Comparison of ENCODE assay signal across 17 mouse cellular contexts in genomic region chr9:121241366-121241765, GRCm38 (mm10). TPM values are rescaled to one million over a fixed set of nuclear protein-coding genes. Genes with fewer than 3 reads are reported as not detected.
DNase-seq lines count a peak whose midpoint lies in the region; ATAC-seq lines count a peak whose summit lies in the region.
"Had no signal": no experiment of that assay in that cellular context is flagged by ENCODE, and none has a peak within 500 bp of the region (broad histone marks: within the 10 kb centered on the region; RNA-seq: fewer than 3 reads in every experiment).

No protein-coding gene starts in this region.

- 82% methylated on average over 8 of the region's 8 CpGs for WGBS in embryonic facial prominence, embryonic 11.5 days
- 82% methylated on average over 8 of the region's 8 CpGs for WGBS in embryonic facial prominence, embryonic 10.5 days
- 79% methylated on average over 8 of the region's 8 CpGs for WGBS in kidney, embryonic 16.5 days
- 84% methylated on average over 8 of the region's 8 CpGs for WGBS in kidney, embryonic 15.5 days
- 82% methylated on average over 8 of the region's 8 CpGs for WGBS in midbrain, embryonic 15.5 days
- WGBS in midbrain, embryonic 10.5 days = 88% methylated on average over 8 of the region's 8 CpGs

- H3K27me3 ChIP-seq in embryonic facial prominence, embryonic 11.5 days (ENCODE audit: control insufficient read depth, insufficient read depth, low read length) = no peaks in the 10 kb centered on the region
- peaks cover 10% of the 10 kb centered on the region; the same call in 1 of the 2 replicates for H3K27me3 ChIP-seq in embryonic facial prominence, embryonic 10.5 days (replicated peaks; ENCODE audit: low read depth, poor library complexity, severe bottlenecking)
- no peaks in the 10 kb centered on the region for H3K27me3 ChIP-seq in kidney, embryonic 16.5 days (ENCODE audit: insufficient read depth, low read length)
- H3K27me3 ChIP-seq in kidney, embryonic 15.5 days = 0 out of 2 replicates have a peak, but pooled peaks cover 6% of the 10 kb centered on the region
- no peaks in the 10 kb centered on the region for H3K27me3 ChIP-seq in midbrain, embryonic 15.5 days (replicated peaks)
- H3K27me3 ChIP-seq in midbrain, embryonic 10.5 days (ENCODE audit: low read depth, poor library complexity, severe bottlenecking) = no peaks in the 10 kb centered on the region
- H3K27me3 ChIP-seq: forebrain, embryonic 15.5 days had no signal

- H3K9ac ChIP-seq in embryonic facial prominence, embryonic 11.5 days (replicated peaks; ENCODE audit: low read length) = no peak overlapping the region
- no peak overlapping the region for H3K9ac ChIP-seq in kidney, embryonic 16.5 days (replicated peaks; ENCODE audit: low read length)
- no peak overlapping the region for H3K9ac ChIP-seq in kidney, embryonic 15.5 days
- H3K9ac ChIP-seq in midbrain, embryonic 15.5 days = no peak overlapping the region
- H3K9ac ChIP-seq: forebrain, embryonic 15.5 days; heart, embryonic 15.5 days; limb, embryonic 12.5 days; liver, embryonic 13.5 days had no signal

- H3K27ac ChIP-seq in embryonic facial prominence, embryonic 11.5 days (replicated peaks; ENCODE audit: low read depth, low read length) = no peak overlapping the region
- no peak overlapping the region for H3K27ac ChIP-seq in embryonic facial prominence, embryonic 10.5 days (replicated peaks)
- H3K27ac ChIP-seq in kidney, embryonic 16.5 days (ENCODE audit: low read length) = no peak overlapping the region
- no peak overlapping the region for H3K27ac ChIP-seq in kidney, embryonic 15.5 days
- no peak overlapping the region for H3K27ac ChIP-seq in midbrain, embryonic 15.5 days
- H3K27ac ChIP-seq in midbrain, embryonic 10.5 days (replicated peaks) = no peak overlapping the region
- H3K27ac ChIP-seq: forebrain, embryonic 15.5 days; heart, embryonic 15.5 days; layer of hippocampus, adult 2 months; limb, embryonic 12.5 days; liver, embryonic 13.5 days had no signal

- H3K36me3 ChIP-seq in embryonic facial prominence, embryonic 11.5 days (replicated peaks; ENCODE audit: control insufficient read depth, insufficient read depth, low read depth, low read length) = no peaks in the 10 kb centered on the region
- H3K36me3 ChIP-seq in embryonic facial prominence, embryonic 10.5 days (replicated peaks) = no peaks in the 10 kb centered on the region
- no peaks in the 10 kb centered on the region for H3K36me3 ChIP-seq in kidney, embryonic 16.5 days (ENCODE audit: insufficient read depth, low read length)
- H3K36me3 ChIP-seq in kidney, embryonic 15.5 days = no peaks in the 10 kb centered on the region
- H3K36me3 ChIP-seq in midbrain, embryonic 15.5 days (replicated peaks) = no peaks in the 10 kb centered on the region
- H3K36me3 ChIP-seq in midbrain, embryonic 10.5 days = no peaks in the 10 kb centered on the region
- H3K36me3 ChIP-seq: forebrain, embryonic 15.5 days; heart, embryonic 15.5 days; limb, embryonic 12.5 days; liver, embryonic 13.5 days had no signal

- H3K9me3 ChIP-seq in embryonic facial prominence, embryonic 11.5 days (replicated peaks; ENCODE audit: control insufficient read depth, low read length) = no peaks in the 10 kb centered on the region
- no peaks in the 10 kb centered on the region for H3K9me3 ChIP-seq in embryonic facial prominence, embryonic 10.5 days
- no peaks in the 10 kb centered on the region for H3K9me3 ChIP-seq in kidney, embryonic 16.5 days (ENCODE audit: low read length)
- H3K9me3 ChIP-seq in kidney, embryonic 15.5 days (replicated peaks) = no peaks in the 10 kb centered on the region
- H3K9me3 ChIP-seq in midbrain, embryonic 15.5 days = no peaks in the 10 kb centered on the region
- H3K9me3 ChIP-seq in midbrain, embryonic 10.5 days (replicated peaks) = no peaks in the 10 kb centered on the region
- H3K9me3 ChIP-seq: forebrain, embryonic 15.5 days; heart, embryonic 15.5 days; limb, embryonic 12.5 days; liver, embryonic 13.5 days had no signal

- no peaks in the 10 kb centered on the region for H3K4me1 ChIP-seq in embryonic facial prominence, embryonic 11.5 days (ENCODE audit: control insufficient read depth, insufficient read depth, low read length)
- H3K4me1 ChIP-seq in embryonic facial prominence, embryonic 10.5 days = no peaks in the 10 kb centered on the region
- H3K4me1 ChIP-seq in kidney, embryonic 16.5 days (ENCODE audit: insufficient read depth, low read length) = no peaks in the 10 kb centered on the region
- H3K4me1 ChIP-seq in kidney, embryonic 15.5 days = no peaks in the 10 kb centered on the region
- H3K4me1 ChIP-seq in midbrain, embryonic 15.5 days = no peaks in the 10 kb centered on the region
- no peaks in the 10 kb centered on the region for H3K4me1 ChIP-seq in midbrain, embryonic 10.5 days
- H3K4me1 ChIP-seq: forebrain, embryonic 15.5 days; heart, embryonic 15.5 days; limb, embryonic 12.5 days; liver, embryonic 13.5 days had no signal

- ATAC-seq in embryonic facial prominence, embryonic 11.5 days (replicated peaks; ENCODE audit: insufficient number of reproducible peaks, low FRiP score, low TSS enrichment, low read depth) = peak; percentile 52
- ATAC-seq in kidney, embryonic 16.5 days (ENCODE audit: low FRiP score, low TSS enrichment) = 0 out of 2 replicates have a peak, but pooled peaks have one; percentile 39
- ATAC-seq in kidney, embryonic 15.5 days (replicated peaks; ENCODE audit: low FRiP score) = no peak
- 0 out of 2 replicates have a peak, but pooled peaks have one; percentile 24 for ATAC-seq in midbrain, embryonic 15.5 days (replicated peaks)
- ATAC-seq in granulocyte monocyte progenitor cell, adult 5-6 weeks (replicated peaks; ENCODE audit: poor library complexity, severe bottlenecking) = 0 out of 2 replicates have a peak, but pooled peaks have one; percentile 34
- no peak for ATAC-seq in cerebellum, adult (ENCODE audit: insufficient number of reproducible peaks, low FRiP score, low TSS enrichment)
- ATAC-seq: forebrain, embryonic 15.5 days; lung, postnatal 0 days had no signal

- no peak for DNase-seq in embryonic facial prominence, embryonic 11.5 days (ENCODE audit: low spot score)
- no peak for DNase-seq in embryonic facial prominence, embryonic 10.5 days (ENCODE audit: low spot score)
- no peak for DNase-seq in midbrain, embryonic 10.5 days (ENCODE audit: low spot score)
- DNase-seq: cerebellum, adult 11-12 months; cerebellum, postnatal 36 days; retina, postnatal 1 day had no signal

- no peak overlapping the region for H3K4me2 ChIP-seq in embryonic facial prominence, embryonic 11.5 days (ENCODE audit: low read depth, low read length)
- no peak overlapping the region for H3K4me2 ChIP-seq in kidney, embryonic 16.5 days (replicated peaks; ENCODE audit: low read depth, low read length)
- no peak overlapping the region for H3K4me2 ChIP-seq in kidney, embryonic 15.5 days
- H3K4me2 ChIP-seq in midbrain, embryonic 15.5 days = no peak overlapping the region
- H3K4me2 ChIP-seq: forebrain, embryonic 15.5 days; heart, embryonic 15.5 days; limb, embryonic 12.5 days; liver, embryonic 13.5 days had no signal

- no peak overlapping the region for H3K4me3 ChIP-seq in embryonic facial prominence, embryonic 11.5 days (ENCODE audit: low read depth, low read length)
- H3K4me3 ChIP-seq in embryonic facial prominence, embryonic 10.5 days = no peak overlapping the region
- H3K4me3 ChIP-seq in kidney, embryonic 16.5 days (ENCODE audit: low read length) = no peak overlapping the region
- no peak overlapping the region for H3K4me3 ChIP-seq in kidney, embryonic 15.5 days (replicated peaks)
- H3K4me3 ChIP-seq in midbrain, embryonic 15.5 days = no peak overlapping the region
- H3K4me3 ChIP-seq in midbrain, embryonic 10.5 days = no peak overlapping the region
- H3K4me3 ChIP-seq: forebrain, embryonic 15.5 days; heart, embryonic 15.5 days; layer of hippocampus, adult 2 months; limb, embryonic 12.5 days; liver, embryonic 13.5 days had no signal

RNA-seq across cellular contexts. Expression of gene Ulk4, which starts 35.6 kb away (rescaled TPM):
- 193 and 213 TPM in 2 replicates for polyA plus RNA-seq in embryonic facial prominence, embryonic 11.5 days (2014; fragmentation: Nextera tagmentation; extraction: Ambion mirVana)
- 140 TPM in 2 replicates for polyA plus RNA-seq in embryonic facial prominence, embryonic 10.5 days (2016; fragmentation: Nextera tagmentation; extraction: Ambion mirVana)
- polyA plus RNA-seq in kidney, embryonic 16.5 days (2015; fragmentation: Nextera tagmentation; extraction: Ambion mirVana) = 144 and 148 TPM in 2 replicates
- 145 and 164 TPM in 2 replicates for polyA plus RNA-seq in kidney, embryonic 15.5 days (2015; fragmentation: Nextera tagmentation; extraction: Ambion mirVana)
- 84.7 and 92.9 TPM in 2 replicates for polyA plus RNA-seq in midbrain, embryonic 15.5 days (2015; fragmentation: Nextera tagmentation; extraction: Ambion mirVana)
- 147 and 155 TPM in 2 replicates for polyA plus RNA-seq in midbrain, embryonic 10.5 days (2016; fragmentation: Nextera tagmentation; extraction: Ambion mirVana)
- total RNA-seq in granulocyte monocyte progenitor cell, adult 5-6 weeks (2014; fragmentation: Nextera tagmentation) = 1.4 TPM in 1 of 2 replicates, not detected in the other
- 2.6 and 3.2 TPM in 2 replicates for total RNA-seq in granulocyte monocyte progenitor cell, adult 5-6 weeks (2017)

RNA-seq across cellular contexts. Expression of gene Trak1, which starts 55.9 kb away (rescaled TPM):
- polyA plus RNA-seq in embryonic facial prominence, embryonic 11.5 days (2014; fragmentation: Nextera tagmentation; extraction: Ambion mirVana) = 8.8 and 10.1 TPM in 2 replicates
- polyA plus RNA-seq in embryonic facial prominence, embryonic 10.5 days (2016; fragmentation: Nextera tagmentation; extraction: Ambion mirVana) = 14.1 and 14.7 TPM in 2 replicates
- 16.2 and 17.7 TPM in 2 replicates for polyA plus RNA-seq in kidney, embryonic 16.5 days (2015; fragmentation: Nextera tagmentation; extraction: Ambion mirVana)
- polyA plus RNA-seq in kidney, embryonic 15.5 days (2015; fragmentation: Nextera tagmentation; extraction: Ambion mirVana) = 15.1 and 18.7 TPM in 2 replicates
- 60.7 and 61.2 TPM in 2 replicates for polyA plus RNA-seq in midbrain, embryonic 15.5 days (2015; fragmentation: Nextera tagmentation; extraction: Ambion mirVana)
- 26.5 and 29.7 TPM in 2 replicates for polyA plus RNA-seq in midbrain, embryonic 10.5 days (2016; fragmentation: Nextera tagmentation; extraction: Ambion mirVana)
- total RNA-seq in granulocyte monocyte progenitor cell, adult 5-6 weeks (2014; fragmentation: Nextera tagmentation) = 29.7 and 42.5 TPM in 2 replicates
- 15.9 and 25.3 TPM in 2 replicates for total RNA-seq in granulocyte monocyte progenitor cell, adult 5-6 weeks (2017)

Comparison
In these comparisons a context has a peak if more than half of its experiments do, and no peak if none do; other contexts are left out.
1. ATAC-seq: peak in embryonic facial prominence, embryonic 11.5 days (single experiment), kidney, embryonic 16.5 days (single experiment), midbrain, embryonic 15.5 days (single experiment) and granulocyte monocyte progenitor cell, adult 5-6 weeks (single experiment); none in kidney, embryonic 15.5 days (single experiment) and cerebellum, adult (single experiment).